Mouse (Mus musculus) layer of hippocampus, adult 11-12 months (tissue): ENCODE data around the gene Sarnp.
A peak's percentile ranks its signal among the peaks of the same experiment; 100 is the strongest.

Experiments used
- DNase-seq: peaks from one replicate; pipeline ENCODE4 v3.0.0; 2022; ENCODE audit warnings: low spot score

Sarnp gene

DNA sequence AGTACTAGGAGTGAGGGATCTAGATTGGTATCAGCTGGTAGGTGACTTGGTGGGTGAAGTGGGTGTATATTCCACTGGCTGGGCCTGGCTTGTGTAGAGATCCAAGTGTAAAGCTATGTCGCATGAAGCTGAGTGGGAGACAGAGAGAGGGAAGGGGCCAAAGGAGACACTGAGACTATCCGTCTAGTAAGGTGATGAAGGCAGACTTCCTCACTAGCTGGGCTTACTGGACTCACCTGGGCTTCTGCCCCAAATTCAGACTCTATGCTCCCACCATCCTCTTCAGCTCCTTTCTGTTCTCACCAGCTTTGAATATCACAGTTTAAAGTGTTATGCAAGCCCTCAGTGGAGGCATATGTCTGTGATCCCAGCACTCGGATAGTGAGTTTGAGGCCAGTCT, 99.5 kb downstream of the Sarnp start:
- no peak for DNase-seq

DNA sequence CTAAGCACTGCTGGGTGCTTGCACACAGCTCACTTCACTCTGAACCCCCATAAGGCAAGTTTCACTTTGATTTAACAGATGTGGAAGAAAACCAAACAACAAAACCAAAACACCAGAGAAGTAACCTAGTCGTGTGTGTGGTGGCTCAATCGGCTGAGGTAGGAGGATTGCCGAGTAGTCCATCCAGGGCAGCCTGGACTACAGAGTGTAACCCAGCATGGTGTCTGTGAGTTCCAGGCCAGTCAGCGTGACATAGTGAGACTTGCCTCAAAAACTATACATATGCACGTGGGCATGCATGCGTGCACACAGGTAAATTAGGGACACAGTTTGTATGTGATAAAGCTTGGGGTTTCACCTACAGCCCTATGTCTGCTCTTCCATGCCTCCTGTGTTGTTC, 100.3 kb downstream of the Sarnp start:
- no peak for DNase-seq

DNA sequence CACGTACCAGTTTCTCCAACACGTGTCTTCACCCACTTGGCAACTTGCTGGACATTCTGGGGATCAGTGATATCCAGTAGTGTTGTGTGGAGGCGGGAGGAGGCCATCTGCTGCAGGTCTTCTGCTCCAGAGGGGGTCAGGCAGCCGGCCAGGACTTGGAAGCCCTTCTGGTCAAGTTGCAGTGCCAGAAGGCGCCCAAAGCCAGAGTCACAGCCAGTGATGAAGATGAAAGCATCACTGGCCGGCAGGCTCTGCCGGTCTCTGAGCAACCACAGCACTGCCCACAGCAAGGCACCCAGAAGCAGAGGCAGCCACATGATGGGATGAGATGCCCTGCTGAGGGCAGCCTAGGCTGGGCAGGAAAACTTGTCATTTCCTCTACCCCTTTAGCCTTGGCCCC, 101.1 kb downstream of the Sarnp start:
- DNase-seq = peak; percentile 53

GRCm38 (mm10) chr10:128919203-128919631, 102.1 kb downstream of the Sarnp start:
- no peak for DNase-seq

DNA sequence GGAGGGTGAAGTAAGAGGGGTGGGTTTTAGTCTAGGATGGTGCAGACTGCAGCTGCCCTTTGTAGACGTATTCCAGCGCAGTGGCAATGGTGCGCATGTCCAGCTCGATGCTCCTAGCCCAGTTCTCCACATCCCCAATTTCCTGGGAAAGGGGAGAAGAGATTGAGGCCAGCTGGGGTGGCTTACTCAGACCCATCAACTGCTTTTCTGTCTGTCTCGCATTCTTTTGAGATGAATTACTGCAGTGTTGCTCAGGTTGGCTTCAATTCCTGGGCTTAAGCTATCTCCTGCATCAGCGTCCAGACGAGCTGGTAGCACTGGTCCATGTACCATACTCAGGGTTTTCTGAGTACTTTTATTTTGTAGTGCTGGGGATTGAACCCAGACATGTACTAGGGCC, 102.8 kb downstream of the Sarnp start:
- DNase-seq = no peak

DNA sequence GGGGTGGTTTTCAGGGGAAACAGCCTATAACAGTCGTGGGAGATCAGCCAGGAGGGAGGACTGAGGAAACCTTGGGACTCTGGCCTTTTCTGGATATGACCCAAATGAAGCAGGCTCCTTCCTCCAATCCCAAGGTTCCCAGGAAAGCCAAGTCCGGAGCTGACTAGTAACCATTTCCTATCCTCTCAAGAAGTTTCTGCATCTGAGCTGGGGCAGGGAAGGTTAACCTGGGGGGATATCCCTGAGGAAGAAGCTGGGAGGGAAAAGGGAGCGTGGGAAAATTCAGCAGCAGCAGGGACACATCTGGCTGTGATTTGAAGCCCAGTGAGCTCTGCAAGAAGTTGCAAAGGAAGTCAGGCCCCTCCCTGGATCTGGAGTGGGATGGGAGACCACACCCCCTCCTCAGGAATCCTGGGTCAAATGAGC, 103.6 kb downstream of the Sarnp start:
- no peak for DNase-seq

DNA sequence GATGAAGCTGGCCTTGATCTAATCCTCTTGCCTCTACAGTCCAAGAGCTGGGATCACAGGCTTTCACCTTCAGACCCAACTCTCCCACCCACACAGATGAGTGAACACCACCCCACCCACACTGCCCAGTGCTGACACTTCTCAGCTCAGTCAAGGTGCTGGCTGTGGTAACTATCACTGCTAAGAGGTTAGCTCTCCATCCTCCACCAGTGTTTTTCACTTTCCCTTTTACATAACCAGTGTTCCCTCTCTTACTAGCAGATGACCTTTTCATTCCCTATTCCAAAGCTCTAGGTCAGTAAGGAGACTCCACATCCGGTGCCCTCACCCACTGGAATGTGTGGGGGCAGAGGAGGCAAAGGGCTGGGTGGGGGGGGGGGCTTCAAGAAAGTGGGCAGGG, 104.1 kb downstream of the Sarnp start:
- DNase-seq = no peak

DNA sequence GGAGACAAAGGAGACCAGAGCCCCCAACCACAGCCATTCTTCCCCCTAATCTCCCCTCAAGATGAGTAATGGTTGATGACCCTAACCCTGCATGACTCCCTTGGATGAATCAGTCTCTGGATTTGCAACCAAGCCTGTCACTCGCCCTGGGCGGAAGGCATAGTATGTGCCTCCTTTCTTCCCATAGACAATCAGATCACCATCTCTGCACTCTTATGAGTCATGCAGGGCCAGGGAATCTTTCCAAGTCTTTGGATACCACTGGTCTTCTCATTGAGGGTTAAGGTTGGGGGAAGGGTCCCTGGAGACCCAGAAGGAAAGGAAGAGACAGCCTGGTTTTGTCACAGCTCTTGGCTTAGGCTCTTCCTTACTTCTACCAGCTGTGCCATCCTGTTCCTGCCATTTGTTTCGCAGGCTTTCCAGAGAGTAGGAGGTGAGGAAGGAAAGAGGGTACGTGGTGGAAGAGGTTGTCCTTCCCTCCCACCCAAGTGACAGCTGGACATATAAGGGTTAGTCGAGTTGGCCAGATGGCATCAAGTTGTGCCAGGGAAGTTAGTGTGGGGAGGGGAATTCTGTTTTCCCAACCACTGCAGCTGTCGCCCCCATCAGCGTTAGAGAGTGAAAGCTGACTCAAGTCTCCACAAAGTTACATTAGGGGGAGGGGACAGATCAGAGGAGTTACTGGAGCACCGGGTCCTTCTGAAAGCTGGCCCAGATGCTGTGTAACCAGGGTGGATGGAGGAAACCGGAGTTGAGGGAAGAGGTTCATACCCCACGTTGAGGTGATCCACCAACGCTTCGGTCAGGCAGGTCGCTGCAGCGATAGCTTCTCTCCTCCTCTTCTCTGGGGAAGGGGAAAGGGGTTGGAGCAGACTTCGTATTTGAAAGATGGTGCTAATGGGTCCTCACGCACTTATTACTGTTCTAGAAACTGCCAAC, 105.0 kb downstream of the Sarnp start:
- peak; percentile 48 for DNase-seq

DNA sequence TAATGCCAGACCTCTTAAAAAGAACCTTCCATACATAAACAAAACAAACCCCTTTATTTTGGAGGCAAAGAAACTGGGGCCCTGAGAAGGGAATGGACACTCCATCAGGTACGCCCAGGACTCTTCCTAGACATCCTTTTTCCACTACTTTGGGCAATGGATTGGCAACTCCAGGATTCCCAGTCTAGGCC, 105.6 kb downstream of the Sarnp start, which contains the start of gene Rdh5:
Gene Rdh5, minus strand, starts transcription at position 67 of the 191 bp plus-strand sequence.
- no peak for DNase-seq

- peak; percentile 95 for DNase-seq
Measured at GRCm38 (mm10) chr10:128923013-128923691, 106.0 kb downstream of the Sarnp start.

DNA sequence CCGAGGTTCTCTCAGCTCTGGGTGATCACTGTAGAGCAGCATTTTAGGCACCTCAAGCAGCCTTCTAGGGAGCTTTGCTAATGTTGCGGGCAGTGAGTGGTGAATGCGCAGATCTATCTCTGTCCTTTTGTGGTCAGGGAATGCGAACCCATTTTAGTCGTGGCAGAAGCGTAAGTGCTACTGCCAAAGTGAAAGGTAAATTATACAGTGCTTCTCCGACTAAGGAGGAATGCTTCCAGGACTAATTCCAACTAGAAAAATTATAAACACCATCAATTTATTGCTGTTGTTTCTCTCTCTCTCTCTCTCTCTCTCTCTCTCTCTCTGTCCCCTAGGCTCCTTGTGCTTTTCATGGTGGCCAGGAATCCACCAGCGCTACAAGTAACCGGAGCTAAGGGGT, 106.8 kb downstream of the Sarnp start, which contains the start of gene Bloc1s1:
Gene Bloc1s1, minus strand, starts transcription at position 101 of the 400 bp plus-strand sequence.
- no peak for DNase-seq
